ENCODE assay signal across 15 mouse cellular contexts in genomic region chr19:32906820-32907219, GRCm38 (mm10).
DNase-seq lines count a peak whose midpoint lies in the region; ATAC-seq and TF ChIP-seq lines count a peak whose summit lies in the region.
"Had no signal": no experiment of that assay in that cellular context is flagged by ENCODE, and none has a peak within 500 bp of the region (broad histone marks: within the 10 kb centered on the region; RNA-seq: fewer than 3 reads in every experiment).

No protein-coding gene starts in this region.

- no peak for TF ChIP-seq CTCF in liver, postnatal 0 days (IDR thresholded peaks at IDR 0.05; ENCODE audit: low read depth)
- no peak for TF ChIP-seq CTCF in G1E (IDR thresholded peaks at IDR 0.05; ENCODE audit: low read depth, low read length)
- no peak for TF ChIP-seq CTCF in bone marrow, adult 2 months (IDR thresholded peaks at IDR 0.05; ENCODE audit: control insufficient read depth, insufficient read depth, low read length)

- no peak for ATAC-seq in liver, postnatal 0 days
- ATAC-seq in liver, embryonic 11.5 days (replicated peaks; ENCODE audit: low FRiP score) = no peak
- ATAC-seq in G1E (ENCODE audit: extremely low read depth, insufficient number of reproducible peaks, low FRiP score, poor library complexity, severe bottlenecking) = no peak
- ATAC-seq: forebrain, embryonic 16.5 days; hindbrain, embryonic 16.5 days; midbrain, embryonic 15.5 days had no signal

- no peak for TF ChIP-seq EP300 in liver, postnatal 0 days (IDR thresholded peaks at IDR 0.05; ENCODE audit: low read depth)

- intact Hi-C loops in heart, postnatal 25 days (cut with DNase I) = loop anchor here (5.0 to 10.0 kb wide), 2 partner anchors 45 to 152 kb away; partner anchors contain the start of gene Pten

- H3K27me3 ChIP-seq in liver, postnatal 0 days (ENCODE audit: insufficient read depth, low read length) = no peaks in the 10 kb centered on the region
- H3K27me3 ChIP-seq in liver, embryonic 11.5 days (replicated peaks; ENCODE audit: control insufficient read depth, insufficient read depth, low read length) = peaks cover 3% of the 10 kb centered on the region; the same call in 1 of the 2 replicates
- H3K27me3 ChIP-seq in G1E (ENCODE audit: insufficient read depth, low read length) = no peaks in the 10 kb centered on the region
- no peaks in the 10 kb centered on the region for H3K27me3 ChIP-seq in forebrain, embryonic 10.5 days (ENCODE audit: poor library complexity, severe bottlenecking)

- H3K4me2 ChIP-seq in liver, postnatal 0 days (ENCODE audit: low read depth, low read length) = 0 out of 2 replicates have a peak overlapping the region, but pooled peaks have one; percentile 11
- no peak overlapping the region for H3K4me2 ChIP-seq in liver, embryonic 11.5 days
- H3K4me2 ChIP-seq: limb, embryonic 13.5 days; midbrain, embryonic 15.5 days had no signal

- H3K27ac ChIP-seq in liver, postnatal 0 days (ENCODE audit: low read depth) = peak overlapping the region; percentile 71
- H3K27ac ChIP-seq in liver, embryonic 11.5 days (ENCODE audit: low read depth, low read length) = no peak overlapping the region
- peak overlapping the region; percentile 62 for H3K27ac ChIP-seq in bone marrow, adult 2 months (ENCODE audit: control insufficient read depth, insufficient read depth, low read depth, low read length, poor library complexity)
- H3K27ac ChIP-seq in forebrain, embryonic 10.5 days = no peak overlapping the region
- H3K27ac ChIP-seq: limb, embryonic 13.5 days; midbrain, embryonic 15.5 days had no signal

- DNase-seq in heart, adult 9 months (ENCODE audit: low spot score in 2 of 2) = peak; percentile 22 to 53
- no peak for DNase-seq in heart, postnatal 25 days (ENCODE audit: low spot score)
- DNase-seq in liver, postnatal 0 days = no peak
- no peak for DNase-seq in liver, embryonic 11.5 days (ENCODE audit: low spot score)
- DNase-seq in G1E (ENCODE audit: low spot score) = no peak
- DNase-seq in forebrain, embryonic 10.5 days (ENCODE audit: extremely low spot score, low spot score) = no peak
- DNase-seq: cerebellum, adult 9-11 months; embryo, embryonic 11 days; gastrocnemius, postnatal 36 days; layer of hippocampus, postnatal 36 days had no signal

- peaks cover 33% of the 10 kb centered on the region for H3K4me1 ChIP-seq in liver, postnatal 0 days (ENCODE audit: insufficient read depth)
- H3K4me1 ChIP-seq in liver, embryonic 11.5 days (replicated peaks; ENCODE audit: control insufficient read depth, insufficient read depth, low read length) = peaks cover 13% of the 10 kb centered on the region
- peaks cover 56% of the 10 kb centered on the region for H3K4me1 ChIP-seq in G1E (ENCODE audit: insufficient read depth, low read depth, low read length)
- H3K4me1 ChIP-seq in bone marrow, adult 2 months (ENCODE audit: control insufficient read depth, insufficient read depth, low read length) = peaks cover 13% of the 10 kb centered on the region
- H3K4me1 ChIP-seq in forebrain, embryonic 10.5 days = peaks cover 45% of the 10 kb centered on the region
- H3K4me1 ChIP-seq: midbrain, embryonic 15.5 days had no signal

- no peak for TF ChIP-seq POLR2A in bone marrow, adult 2 months (IDR thresholded peaks at IDR 0.05; ENCODE audit: borderline replicate concordance, control insufficient read depth, low read depth, low read length)

- no peak overlapping the region for H3K9ac ChIP-seq in liver, postnatal 0 days (replicated peaks)
- no peak overlapping the region for H3K9ac ChIP-seq in liver, embryonic 11.5 days (ENCODE audit: low read depth, low read length)
- H3K9ac ChIP-seq: limb, embryonic 13.5 days; midbrain, embryonic 15.5 days had no signal

- no peaks in the 10 kb centered on the region for H3K36me3 ChIP-seq in liver, postnatal 0 days (replicated peaks; ENCODE audit: insufficient read depth, low read length)
- no peaks in the 10 kb centered on the region for H3K36me3 ChIP-seq in liver, embryonic 11.5 days (ENCODE audit: control insufficient read depth, insufficient read depth, low read length)
- no peaks in the 10 kb centered on the region for H3K36me3 ChIP-seq in G1E (replicated peaks)
- H3K36me3 ChIP-seq in forebrain, embryonic 10.5 days (replicated peaks) = no peaks in the 10 kb centered on the region
- H3K36me3 ChIP-seq: limb, embryonic 13.5 days; midbrain, embryonic 15.5 days had no signal

- WGBS in liver, postnatal 0 days (ENCODE audit: insufficient replicate concordance) = 38% methylated on average over 5 of the region's 5 CpGs
- 56% methylated on average over 5 of the region's 5 CpGs for WGBS in liver, embryonic 11.5 days
- 32% methylated on average over 5 of the region's 5 CpGs for WGBS in bone marrow, adult 2 months
- 67% methylated on average over 5 of the region's 5 CpGs for WGBS in forebrain, embryonic 10.5 days

- no peaks in the 10 kb centered on the region for H3K9me3 ChIP-seq in liver, postnatal 0 days (ENCODE audit: low read length)
- no peaks in the 10 kb centered on the region for H3K9me3 ChIP-seq in liver, embryonic 11.5 days (ENCODE audit: control insufficient read depth, low read length)
- no peaks in the 10 kb centered on the region for H3K9me3 ChIP-seq in G1E (replicated peaks)
- no peaks in the 10 kb centered on the region for H3K9me3 ChIP-seq in forebrain, embryonic 10.5 days
- H3K9me3 ChIP-seq: limb, embryonic 13.5 days; midbrain, embryonic 15.5 days had no signal

- H3K4me3 ChIP-seq in liver, postnatal 0 days (ENCODE audit: low read depth, low read length) = no peak overlapping the region
- no peak overlapping the region for H3K4me3 ChIP-seq in liver, embryonic 11.5 days (ENCODE audit: low read depth, low read length)
- H3K4me3 ChIP-seq in G1E (ENCODE audit: low read depth, low read length) = peak overlapping the region; percentile 6; the same call in 1 of the 2 replicates
- H3K4me3 ChIP-seq in bone marrow, adult 2 months (replicated peaks; ENCODE audit: control insufficient read depth, low read depth, low read length) = no peak overlapping the region
- no peak overlapping the region for H3K4me3 ChIP-seq in forebrain, embryonic 10.5 days
- H3K4me3 ChIP-seq: limb, embryonic 13.5 days; midbrain, embryonic 15.5 days had no signal

Comparison
In these comparisons a context has a peak if more than half of its experiments do, and no peak if none do; other contexts are left out.
1. DNase-seq: peak in heart, adult 9 months (2 of 2); none in heart, postnatal 25 days (single experiment), liver, postnatal 0 days (single experiment), liver, embryonic 11.5 days (single experiment), G1E (single experiment) and forebrain, embryonic 10.5 days (single experiment).
2. H3K27ac ChIP-seq: peak in liver, postnatal 0 days (single experiment) and bone marrow, adult 2 months (single experiment); none in liver, embryonic 11.5 days (single experiment) and forebrain, embryonic 10.5 days (single experiment).